Mouse (Mus musculus): ENCODE measurements around the gene Mdm2. TPM values are rescaled to one million over a fixed set of nuclear protein-coding genes. Genes with fewer than 3 reads are reported as not detected.
A peak's percentile ranks its signal among the peaks of the same experiment; 100 is the strongest.

Gene Mdm2
- polyA plus RNA-seq, 1 experiment from 2014 or later = 56.0 TPM

- 89% methylated on average over 8 of the region's 8 CpGs for WGBS
- no peaks in the 10 kb centered on the region for H3K36me3 ChIP-seq (ENCODE audit: control insufficient read depth, insufficient read depth, low read length)
These were observed 2.9 kb upstream of the Mdm2 start for GRCm38 (mm10) chr10:117713466-117713865.

GRCm38 (mm10) chr10:117712871-117713270, 2.3 kb upstream of the Mdm2 start:
- H3K9me3 ChIP-seq (ENCODE audit: control insufficient read depth, low read length) = no peaks in the 10 kb centered on the region
- ATAC-seq (replicated peaks; ENCODE audit: low FRiP score) (no peak), DNase-seq (ENCODE audit: low spot score) (no peak)
- H3K9ac ChIP-seq (ENCODE audit: low read depth, low read length) = no peak overlapping the region
- H3K27me3 ChIP-seq (replicated peaks; ENCODE audit: control insufficient read depth, insufficient read depth, low read length) = no peaks in the 10 kb centered on the region
- no peak overlapping the region for H3K27ac ChIP-seq (ENCODE audit: low read depth, low read length)
- H3K4me2 ChIP-seq = no peak overlapping the region
- 91% methylated on average over 9 of the region's 9 CpGs for WGBS
- no peaks in the 10 kb centered on the region; the same call in 1 of the 2 replicates for H3K36me3 ChIP-seq (ENCODE audit: control insufficient read depth, insufficient read depth, low read length)
- peaks cover 4% of the 10 kb centered on the region; the same call in 1 of the 2 replicates for H3K4me1 ChIP-seq (replicated peaks; ENCODE audit: control insufficient read depth, insufficient read depth, low read length)
- H3K4me3 ChIP-seq (ENCODE audit: low read depth, low read length) = no peak overlapping the region

More at GRCm38 (mm10) chr10:117713466-117713865, 2.9 kb upstream of the Mdm2 start:
- H3K9me3 ChIP-seq (ENCODE audit: control insufficient read depth, low read length) = no peaks in the 10 kb centered on the region
- H3K27me3 ChIP-seq (replicated peaks; ENCODE audit: control insufficient read depth, insufficient read depth, low read length) = no peaks in the 10 kb centered on the region
- H3K4me2 ChIP-seq = no peak overlapping the region
- DNase-seq (ENCODE audit: low spot score) (no peak), ATAC-seq (replicated peaks; ENCODE audit: low FRiP score) (no peak)
- no peak overlapping the region for H3K4me3 ChIP-seq (ENCODE audit: low read depth, low read length)
- H3K9ac ChIP-seq (ENCODE audit: low read depth, low read length) = no peak overlapping the region
- H3K27ac ChIP-seq (ENCODE audit: low read depth, low read length) = no peak overlapping the region
- peaks cover 6% of the 10 kb centered on the region; the same call in 1 of the 2 replicates for H3K4me1 ChIP-seq (replicated peaks; ENCODE audit: control insufficient read depth, insufficient read depth, low read length)

- H3K27ac ChIP-seq (ENCODE audit: low read depth, low read length) = no peak overlapping the region
- H3K9ac ChIP-seq (ENCODE audit: low read depth, low read length) = no peak overlapping the region
- no peaks in the 10 kb centered on the region for H3K9me3 ChIP-seq (ENCODE audit: control insufficient read depth, low read length)
- 75% methylated on average over 9 of the region's 9 CpGs for WGBS
- no peak overlapping the region for H3K4me2 ChIP-seq
- H3K27me3 ChIP-seq (replicated peaks; ENCODE audit: control insufficient read depth, insufficient read depth, low read length) = no peaks in the 10 kb centered on the region
- H3K4me1 ChIP-seq (replicated peaks; ENCODE audit: control insufficient read depth, insufficient read depth, low read length) = peaks cover 3% of the 10 kb centered on the region; the same call in 1 of the 2 replicates
- H3K4me3 ChIP-seq (ENCODE audit: low read depth, low read length) = no peak overlapping the region
- DNase-seq (ENCODE audit: low spot score) (no peak), ATAC-seq (replicated peaks; ENCODE audit: low FRiP score) (no peak)
- H3K36me3 ChIP-seq (ENCODE audit: control insufficient read depth, insufficient read depth, low read length) = no peaks in the 10 kb centered on the region; the same call in 1 of the 2 replicates
These were observed 1.7 kb upstream of the Mdm2 start for GRCm38 (mm10) chr10:117712191-117712754.

DNA sequence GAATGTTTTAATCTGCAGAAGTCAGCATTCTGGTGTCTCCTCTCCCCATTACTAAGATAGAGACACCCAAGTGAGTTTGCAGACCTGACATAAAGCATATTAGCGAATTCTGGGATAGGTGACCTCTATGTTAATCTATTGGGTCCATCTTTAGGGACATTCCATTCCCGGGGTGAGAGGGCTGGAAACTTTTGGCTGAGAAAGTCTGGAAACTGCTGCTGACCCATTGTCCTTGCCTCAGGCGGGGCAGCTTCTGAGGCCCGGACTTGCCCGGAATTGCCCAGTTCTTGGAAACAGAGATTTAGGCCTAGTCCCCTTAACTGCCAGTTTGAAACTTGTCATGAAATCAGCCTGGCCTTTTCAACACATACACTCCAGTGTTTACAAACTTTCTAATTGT, 850 bp upstream of the Mdm2 start:
- peaks cover 3% of the 10 kb centered on the region; the same call in 1 of the 2 replicates for H3K4me1 ChIP-seq (replicated peaks; ENCODE audit: control insufficient read depth, insufficient read depth, low read length)
- peak overlapping the region; percentile 96 for H3K9ac ChIP-seq (ENCODE audit: low read depth, low read length)
- peak overlapping the region; percentile 83 for H3K4me3 ChIP-seq (ENCODE audit: low read depth, low read length)
- H3K27me3 ChIP-seq (replicated peaks; ENCODE audit: control insufficient read depth, insufficient read depth, low read length) = no peaks in the 10 kb centered on the region
- DNase-seq (ENCODE audit: low spot score) (no peak), ATAC-seq (replicated peaks; ENCODE audit: low FRiP score) (no peak)
- H3K27ac ChIP-seq (ENCODE audit: low read depth, low read length) = peak overlapping the region; percentile 93; the same call in 1 of the 2 replicates
- peak overlapping the region; percentile 89 for H3K4me2 ChIP-seq
- peaks cover 5% of the 10 kb centered on the region for H3K36me3 ChIP-seq (ENCODE audit: control insufficient read depth, insufficient read depth, low read length)
- WGBS = 77% methylated on average over 5 of the region's 5 CpGs
- no peaks in the 10 kb centered on the region for H3K9me3 ChIP-seq (ENCODE audit: control insufficient read depth, low read length)

- DNase-seq (ENCODE audit: low spot score) = peak; percentile 85
- WGBS = under 1% methylated on average over 57 of the region's 71 CpGs
These were observed 491 bp downstream of the Mdm2 start for GRCm38 (mm10) chr10:117709930-117710603.

GRCm38 (mm10) chr10:117709326-117709830, 1.2 kb downstream of the Mdm2 start:
- Histone ChIP-seq H3K4me2 (peak overlapping the region; percentile 89), H3K36me3 (ENCODE audit: control insufficient read depth, insufficient read depth, low read length) (peaks cover 17% of the 10 kb centered on the region), H3K27ac (ENCODE audit: low read depth, low read length) (peak overlapping the region; percentile 93), H3K9me3 (ENCODE audit: control insufficient read depth, low read length) (no peaks in the 10 kb centered on the region), H3K4me1 (replicated peaks; ENCODE audit: control insufficient read depth, insufficient read depth, low read length) (peaks cover 3% of the 10 kb centered on the region; the same call in 1 of the 2 replicates), H3K9ac (ENCODE audit: low read depth, low read length) (peak overlapping the region; percentile 96), H3K27me3 (replicated peaks; ENCODE audit: control insufficient read depth, insufficient read depth, low read length) (no peaks in the 10 kb centered on the region), H3K4me3 (ENCODE audit: low read depth, low read length) (peak overlapping the region; percentile 83)
- no peak for DNase-seq (ENCODE audit: low spot score)
- ATAC-seq (replicated peaks; ENCODE audit: low FRiP score) = no peak
- WGBS = 33% methylated on average over 12 of the region's 12 CpGs

More at GRCm38 (mm10) chr10:117709930-117710603, 491 bp downstream of the Mdm2 start:
- H3K9me3 ChIP-seq (ENCODE audit: control insufficient read depth, low read length) = no peaks in the 10 kb centered on the region
- H3K9ac ChIP-seq (ENCODE audit: low read depth, low read length) = peak overlapping the region; percentile 96
- peaks cover 3% of the 10 kb centered on the region; the same call in 1 of the 2 replicates for H3K4me1 ChIP-seq (replicated peaks; ENCODE audit: control insufficient read depth, insufficient read depth, low read length)
- H3K4me2 ChIP-seq = peak overlapping the region; percentile 89
- H3K27me3 ChIP-seq (replicated peaks; ENCODE audit: control insufficient read depth, insufficient read depth, low read length) = no peaks in the 10 kb centered on the region
- peak; percentile 74 for ATAC-seq (replicated peaks; ENCODE audit: low FRiP score)
- H3K27ac ChIP-seq (ENCODE audit: low read depth, low read length) = peak overlapping the region; percentile 93
- peaks cover 11% of the 10 kb centered on the region for H3K36me3 ChIP-seq (ENCODE audit: control insufficient read depth, insufficient read depth, low read length)
- peak overlapping the region; percentile 83 for H3K4me3 ChIP-seq (ENCODE audit: low read depth, low read length)

DNA sequence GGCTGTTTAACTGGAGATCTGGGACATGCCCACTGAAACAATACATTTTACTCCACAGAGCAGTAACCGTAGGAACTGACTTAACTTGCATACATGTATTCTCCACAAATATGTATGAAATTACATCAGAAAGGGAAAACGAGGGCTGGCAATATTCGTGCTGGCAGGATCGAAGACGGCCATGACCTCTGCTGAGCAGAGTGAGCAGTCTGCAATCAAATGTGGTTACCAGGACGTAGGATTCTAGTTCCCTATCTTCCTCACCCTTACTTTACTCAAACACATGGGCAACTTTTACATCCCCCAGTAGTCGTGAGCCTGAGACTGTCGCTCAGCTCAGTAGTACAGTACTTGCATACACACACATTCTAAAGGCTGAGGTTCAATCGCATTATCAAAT, 1.7 kb downstream of the Mdm2 start:
- H3K4me3 ChIP-seq (ENCODE audit: low read depth, low read length) = peak overlapping the region; percentile 83
- H3K4me2 ChIP-seq = peak overlapping the region; percentile 89
- no peak for DNase-seq (ENCODE audit: low spot score)
- peaks cover 3% of the 10 kb centered on the region; the same call in 1 of the 2 replicates for H3K4me1 ChIP-seq (replicated peaks; ENCODE audit: control insufficient read depth, insufficient read depth, low read length)
- no peak overlapping the region for H3K27ac ChIP-seq (ENCODE audit: low read depth, low read length)
- no peak for ATAC-seq (replicated peaks; ENCODE audit: low FRiP score)
- WGBS = 61% methylated on average over 9 of the region's 9 CpGs
- peak overlapping the region; percentile 96 for H3K9ac ChIP-seq (ENCODE audit: low read depth, low read length)
- H3K9me3 ChIP-seq (ENCODE audit: control insufficient read depth, low read length) = no peaks in the 10 kb centered on the region
- H3K27me3 ChIP-seq (replicated peaks; ENCODE audit: control insufficient read depth, insufficient read depth, low read length) = no peaks in the 10 kb centered on the region
- peaks cover 20% of the 10 kb centered on the region for H3K36me3 ChIP-seq (ENCODE audit: control insufficient read depth, insufficient read depth, low read length)

GRCm38 (mm10) chr10:117708376-117708775, 2.2 kb downstream of the Mdm2 start:
- Histone ChIP-seq H3K4me2 (peak overlapping the region; percentile 89; the same call in 1 of the 2 replicates), H3K36me3 (ENCODE audit: control insufficient read depth, insufficient read depth, low read length) (peaks cover 24% of the 10 kb centered on the region), H3K4me3 (ENCODE audit: low read depth, low read length) (no peak overlapping the region), H3K27ac (ENCODE audit: low read depth, low read length) (no peak overlapping the region), H3K4me1 (replicated peaks; ENCODE audit: control insufficient read depth, insufficient read depth, low read length) (peaks cover 3% of the 10 kb centered on the region; the same call in 1 of the 2 replicates), H3K27me3 (replicated peaks; ENCODE audit: control insufficient read depth, insufficient read depth, low read length) (no peaks in the 10 kb centered on the region), H3K9ac (ENCODE audit: low read depth, low read length) (no peak overlapping the region), H3K9me3 (ENCODE audit: control insufficient read depth, low read length) (no peaks in the 10 kb centered on the region)
- WGBS = 91% methylated on average over 2 of the region's 2 CpGs
- no peak for DNase-seq (ENCODE audit: low spot score)
- ATAC-seq (replicated peaks; ENCODE audit: low FRiP score) = no peak
